Mouse (Mus musculus) heart, adult 8-10 months (tissue): ENCODE measurements at regions not wholly inside any gene's neighbourhood (a gene's known extent, or its start where the extent isn't known, plus 50 kb on each side); places are given as distances from the start of the nearest gene placed in this dataset.

Experiments
- DNase-seq: peaks from one replicate; pipeline ENCODE4 v3.0.0; 2022; ENCODE audit warnings: low spot score

DNA sequence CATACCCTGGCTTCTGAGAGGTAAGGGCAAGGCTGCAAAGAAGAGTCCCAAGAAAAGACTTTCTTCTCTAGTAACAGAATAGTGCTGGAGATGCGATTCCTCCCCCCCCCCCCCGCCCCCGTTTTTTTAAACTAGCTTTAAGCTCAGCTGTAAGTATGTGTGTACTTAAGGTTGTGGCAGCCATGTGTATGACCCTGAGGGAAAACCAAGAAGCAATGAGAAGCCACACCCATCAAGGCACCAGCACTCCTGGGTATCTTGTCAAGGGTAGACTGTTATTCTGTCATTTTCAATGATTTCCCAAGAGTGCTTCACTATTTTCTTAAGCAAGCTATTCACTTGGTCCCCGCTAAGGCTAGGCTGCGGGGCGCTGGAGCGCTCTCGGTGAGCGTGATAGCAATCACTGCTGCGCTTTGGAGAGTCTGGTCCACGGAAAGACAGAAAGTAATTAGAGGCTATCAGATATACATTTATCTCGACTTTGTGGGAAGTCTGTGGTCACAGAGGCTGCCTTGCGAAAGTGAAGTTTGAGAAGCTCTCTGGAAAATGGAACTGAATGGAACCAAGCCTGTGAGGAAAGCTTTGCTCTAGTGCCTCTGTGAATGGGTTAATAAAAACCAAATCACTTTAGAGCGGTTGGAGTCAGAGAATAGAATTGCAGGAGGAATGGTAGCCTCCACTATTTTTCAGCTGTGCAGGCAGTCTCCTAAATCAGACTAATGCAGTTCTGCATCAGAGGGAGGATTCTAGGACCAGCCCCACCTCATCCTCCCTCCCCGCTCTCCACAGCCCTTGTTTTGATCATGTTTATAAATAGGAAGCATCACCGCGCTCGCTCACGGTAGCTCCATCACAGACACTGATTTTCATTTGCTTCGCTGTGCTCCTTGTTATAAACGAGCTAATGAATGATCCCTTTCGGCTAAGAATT lies 114.8 kb upstream of the Bmp2 start:
- no peak for DNase-seq

DNA sequence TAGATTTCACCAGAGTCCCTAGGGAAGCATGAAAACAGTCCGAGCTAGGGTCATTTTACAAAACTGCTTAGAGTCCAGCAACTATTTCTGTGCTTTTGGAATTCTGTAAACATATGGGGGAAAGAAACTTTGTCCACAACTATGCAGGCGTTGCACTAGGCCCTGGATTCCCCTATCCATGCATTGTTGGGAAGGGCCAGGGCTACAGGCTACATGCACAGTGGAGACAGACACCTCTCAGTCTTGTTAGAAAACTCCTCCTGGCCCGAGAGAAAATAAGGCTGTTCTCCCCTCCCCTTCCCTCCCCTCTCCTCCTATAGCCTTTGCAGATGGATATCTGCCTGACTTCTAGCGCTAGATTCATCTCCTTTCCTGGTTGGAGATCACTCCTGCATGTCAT lies 113.9 kb upstream of the Bmp2 start:
- no peak for DNase-seq

DNA sequence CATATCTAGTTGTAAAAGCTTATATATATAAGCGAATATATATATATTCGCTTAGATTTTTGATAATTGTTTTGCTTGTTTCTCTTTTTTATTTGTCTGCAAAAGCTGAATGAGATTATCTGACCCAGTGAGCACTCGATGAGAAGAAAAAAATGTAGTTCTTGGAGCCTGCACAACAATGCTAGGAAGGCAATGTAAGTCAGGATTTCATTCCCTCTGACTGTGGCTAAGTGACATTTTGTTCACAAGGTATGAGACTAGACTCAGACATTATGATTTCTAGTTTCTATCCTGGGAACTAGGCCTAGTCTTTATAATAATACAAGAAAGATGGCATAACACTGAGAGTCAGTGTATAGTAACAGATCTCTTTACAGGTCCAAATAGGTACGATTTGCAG lies 108.9 kb upstream of the Bmp2 start:
- DNase-seq: no peak

DNA sequence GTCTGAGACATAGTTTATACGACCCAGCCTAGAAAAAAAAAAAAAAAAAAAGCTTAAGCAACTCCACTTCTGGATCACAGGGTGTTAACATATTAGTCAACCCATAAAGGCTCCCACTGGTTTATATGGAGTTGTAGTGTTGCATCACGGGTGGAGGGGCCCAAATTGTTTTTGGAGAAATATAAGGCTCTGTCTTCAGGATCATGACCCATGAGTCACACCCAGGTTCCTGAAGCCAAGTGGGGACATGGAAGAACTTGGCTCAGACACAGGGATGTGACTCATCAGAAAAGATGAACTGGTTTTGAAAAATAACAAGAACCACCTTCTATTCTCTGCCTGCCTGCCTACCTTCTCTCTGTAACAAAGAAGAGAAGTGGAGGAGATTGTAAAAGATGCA lies 108.5 kb upstream of the Bmp2 start:
- DNase-seq: peak; percentile 56

DNA sequence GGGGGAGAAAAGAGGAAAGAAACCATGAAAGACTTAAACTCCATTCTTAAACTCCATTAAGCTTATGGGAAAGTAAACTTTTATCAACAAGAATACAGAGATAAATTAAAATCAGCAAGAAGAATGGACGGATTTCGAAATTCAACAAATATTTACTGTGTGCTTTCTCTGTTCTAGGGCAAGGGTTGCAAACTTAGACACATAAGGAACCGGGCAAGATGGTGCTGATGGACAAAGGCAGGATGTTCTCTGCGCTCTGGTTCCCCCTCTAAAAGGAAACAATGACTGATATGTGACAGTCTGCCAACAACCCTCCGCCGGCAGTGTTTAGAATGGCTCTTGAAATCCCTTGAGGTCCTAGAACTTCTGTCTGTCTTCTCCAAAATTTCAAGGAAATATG lies 99.0 kb upstream of the Bmp2 start:
- no peak for DNase-seq

DNA sequence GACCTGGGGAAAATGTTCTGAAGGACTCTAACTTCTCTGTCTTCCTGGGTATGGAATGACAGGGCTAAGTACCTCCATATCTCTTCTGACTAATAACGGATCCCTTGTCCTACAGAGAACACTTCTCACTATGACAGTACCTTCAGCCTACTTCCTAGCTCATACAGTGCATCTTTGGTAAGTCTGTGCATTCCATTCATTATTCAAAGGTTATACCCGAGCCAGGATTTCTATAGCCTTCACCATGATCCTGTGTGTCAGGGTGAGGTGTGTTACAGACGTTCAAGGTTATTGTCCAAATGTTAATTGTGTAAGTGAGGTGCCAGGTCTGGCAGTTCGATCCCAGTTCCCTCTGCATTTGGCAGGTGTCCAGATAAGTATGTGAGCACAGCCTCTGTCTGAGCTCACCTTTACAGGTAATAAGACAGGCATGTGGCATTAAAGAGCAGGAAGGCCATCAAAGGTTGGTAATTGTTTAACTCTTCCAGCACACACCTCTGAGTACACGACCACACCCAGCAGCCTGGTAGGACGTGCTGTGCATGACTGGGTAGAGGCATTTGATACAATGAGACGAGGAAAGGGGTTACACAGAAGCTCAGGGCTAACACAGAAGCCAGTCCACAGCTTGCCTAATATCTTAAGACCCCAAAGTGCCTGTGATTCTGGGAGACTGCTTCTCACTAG lies 96.3 kb upstream of the Bmp2 start:
- DNase-seq: no peak

DNA sequence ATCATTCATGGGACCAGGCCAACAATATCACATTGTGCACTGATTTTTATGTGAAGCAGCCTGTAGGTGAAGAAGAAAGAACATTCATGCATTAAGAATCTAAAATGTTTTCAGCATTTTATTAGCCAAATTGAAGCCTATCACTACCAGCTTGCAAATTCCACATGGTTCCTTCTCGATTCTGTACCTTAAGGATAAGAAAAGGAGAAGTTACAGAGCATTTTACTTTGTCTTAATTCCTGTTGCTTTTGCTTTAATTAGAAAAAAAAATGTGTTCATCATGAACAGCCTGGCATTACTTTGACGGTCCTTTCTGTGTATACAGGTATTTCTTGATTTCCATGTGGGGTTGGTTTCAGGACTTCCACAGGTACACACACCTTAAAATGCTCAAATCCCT lies 95.2 kb upstream of the Bmp2 start:
- DNase-seq: no peak

DNA sequence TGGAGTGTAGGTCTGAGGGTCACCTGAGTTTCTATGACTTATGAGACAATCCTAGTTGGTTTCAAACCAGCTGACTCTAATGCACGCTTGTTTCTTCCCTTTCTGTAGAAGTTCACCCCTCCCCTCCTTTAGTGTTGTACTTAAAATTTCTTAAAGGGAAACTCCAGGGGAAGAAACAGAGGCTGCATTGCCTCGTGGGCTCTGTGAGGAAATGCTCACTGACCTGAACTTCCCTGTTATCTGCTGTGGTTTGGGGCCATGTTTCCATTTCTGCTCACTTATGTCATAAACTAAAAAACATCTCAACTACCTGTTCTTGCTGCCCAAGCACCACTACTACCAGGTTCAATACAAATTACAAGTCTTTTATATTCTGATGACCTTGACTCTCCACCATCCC lies 93.2 kb upstream of the Bmp2 start:
- DNase-seq: no peak

DNA sequence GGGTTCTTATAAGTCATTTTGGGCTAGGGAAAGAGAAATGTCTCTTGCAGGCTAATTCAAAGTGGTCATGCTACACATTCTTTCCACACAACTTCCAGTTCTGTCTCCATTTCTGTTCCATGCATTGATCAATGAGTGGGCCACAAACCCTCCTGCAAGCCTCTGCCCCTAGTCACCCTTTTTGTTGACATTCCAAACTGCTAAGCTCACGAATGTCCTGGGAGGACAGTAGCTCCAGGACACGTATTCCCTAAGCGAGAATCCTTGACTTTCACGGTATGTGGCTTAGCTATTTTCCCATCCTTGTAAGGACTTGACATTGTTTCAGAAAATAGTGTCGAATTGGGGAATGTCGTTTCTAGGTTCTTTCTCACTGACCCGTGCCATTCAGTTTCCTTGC lies 91.1 kb upstream of the Bmp2 start:
- DNase-seq: no peak

DNA sequence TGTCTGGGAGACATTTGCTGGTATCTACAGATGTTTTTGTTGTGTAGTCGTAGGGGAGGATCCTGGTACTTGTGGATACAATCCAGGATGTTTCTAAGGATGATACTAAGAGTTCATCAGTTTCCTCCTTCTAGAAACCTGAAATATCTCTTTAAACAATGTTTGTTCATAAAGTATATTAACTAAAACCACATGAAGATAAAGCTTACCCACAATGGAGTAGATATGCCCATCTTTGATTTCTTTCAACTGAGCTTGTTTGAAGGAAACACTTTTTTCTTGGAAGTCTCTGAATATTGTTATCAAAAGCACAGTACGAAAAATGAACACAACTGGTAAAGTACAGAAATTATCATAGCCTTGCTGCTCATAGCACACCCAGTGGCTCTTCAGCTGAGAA lies 89.6 kb upstream of the Bmp2 start:
- DNase-seq: no peak

DNA sequence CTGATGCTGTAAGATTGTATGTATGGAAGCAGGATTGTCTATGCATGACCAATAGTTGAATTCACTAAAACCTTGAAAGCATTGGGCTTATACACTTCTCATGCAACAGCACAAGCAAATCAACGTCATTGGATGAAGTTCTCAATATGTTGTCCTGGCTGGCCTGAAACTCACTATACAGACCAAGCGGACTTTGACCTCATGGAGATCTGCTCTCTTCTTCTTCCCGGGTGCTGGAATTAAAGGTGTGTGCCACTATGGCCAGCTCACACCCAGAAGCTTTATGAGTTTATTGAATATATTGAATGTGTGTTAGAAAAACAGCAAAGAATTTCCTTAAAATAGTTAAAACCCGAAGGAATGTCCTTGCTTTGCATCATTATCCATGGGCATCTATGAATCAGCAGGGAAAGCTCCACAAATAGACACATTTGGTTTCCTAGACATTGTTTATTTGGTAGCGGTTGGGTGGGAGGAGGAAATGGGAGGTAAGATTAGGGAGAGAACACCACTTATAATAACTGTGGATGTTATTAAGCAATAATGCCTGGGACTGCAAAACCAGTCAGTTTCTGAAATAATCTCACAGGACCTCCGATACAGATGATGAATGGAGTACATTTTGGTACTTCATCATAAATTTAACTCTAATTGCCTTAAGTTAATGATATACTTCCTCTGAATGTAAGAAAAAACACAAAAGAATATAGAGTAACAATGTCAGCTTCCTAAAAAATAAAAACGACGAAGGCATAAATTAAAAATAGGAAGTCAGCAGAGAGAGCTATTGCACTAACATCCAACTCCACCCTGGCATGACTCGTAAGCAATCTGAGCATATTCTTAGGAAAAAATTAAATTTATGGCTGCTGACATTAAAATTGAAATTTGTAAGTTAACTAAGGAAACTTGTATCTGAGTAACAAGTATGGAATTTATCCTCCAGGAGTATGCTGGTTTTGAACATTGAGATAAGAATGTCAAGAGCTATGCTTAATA lies 84.5 kb upstream of the Bmp2 start:
- DNase-seq: no peak

DNA sequence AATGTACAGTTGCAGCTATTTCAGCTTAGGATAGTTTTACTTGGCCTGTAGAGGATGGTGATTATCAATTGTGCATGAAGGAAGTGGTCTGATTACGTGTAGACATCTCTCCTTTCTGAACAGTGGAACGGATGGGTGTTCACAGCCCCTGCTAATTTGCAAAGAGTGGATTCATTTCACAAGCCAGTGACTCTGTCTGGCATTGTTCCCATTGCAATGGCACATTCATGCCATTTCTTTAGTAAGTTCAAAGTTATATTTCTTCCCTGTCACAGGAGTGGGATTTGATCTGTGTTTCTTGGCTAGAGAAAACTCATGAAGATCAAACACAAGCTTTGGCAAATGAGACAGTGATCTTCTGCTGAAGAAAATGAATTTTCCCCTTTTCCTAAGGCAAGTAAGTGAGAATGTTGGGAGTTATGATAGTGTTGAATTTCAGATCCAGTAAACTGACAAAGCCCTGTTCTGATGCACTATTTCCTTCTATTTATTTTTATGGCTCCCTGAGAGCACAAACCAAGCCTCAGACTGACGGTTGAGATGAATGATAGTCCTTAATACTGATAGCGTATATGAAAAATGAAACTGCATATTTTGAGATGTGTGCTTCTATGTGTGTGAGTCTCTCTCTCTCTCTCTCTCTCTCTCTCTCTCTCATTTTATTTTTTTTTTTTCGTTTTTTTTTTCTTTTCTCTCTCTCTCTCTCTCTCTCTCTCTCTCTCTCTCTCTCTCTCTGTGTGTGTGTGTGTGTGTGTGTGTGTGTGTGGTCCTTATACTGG lies 78.8 kb upstream of the Bmp2 start:
- DNase-seq: no peak

DNA sequence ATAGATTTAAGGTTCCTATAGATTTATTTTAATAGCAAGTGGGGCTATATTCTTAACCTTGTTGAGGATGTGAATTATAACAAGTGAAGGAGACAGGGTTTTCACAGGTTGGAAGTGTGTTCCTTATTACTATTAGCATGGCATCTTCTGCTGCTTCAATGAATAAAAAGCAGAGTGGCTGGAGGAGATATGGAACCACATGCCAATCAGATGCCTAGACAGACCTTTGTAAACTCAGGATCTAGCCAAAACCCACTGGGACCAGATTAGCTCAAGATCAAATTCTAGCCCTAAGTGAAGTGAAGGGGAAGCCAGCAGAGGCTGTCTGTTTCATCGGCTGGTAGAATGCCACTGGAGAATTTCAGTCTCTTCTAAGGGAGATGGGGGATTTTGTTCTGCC lies 77.8 kb upstream of the Bmp2 start:
- DNase-seq: no peak

DNA sequence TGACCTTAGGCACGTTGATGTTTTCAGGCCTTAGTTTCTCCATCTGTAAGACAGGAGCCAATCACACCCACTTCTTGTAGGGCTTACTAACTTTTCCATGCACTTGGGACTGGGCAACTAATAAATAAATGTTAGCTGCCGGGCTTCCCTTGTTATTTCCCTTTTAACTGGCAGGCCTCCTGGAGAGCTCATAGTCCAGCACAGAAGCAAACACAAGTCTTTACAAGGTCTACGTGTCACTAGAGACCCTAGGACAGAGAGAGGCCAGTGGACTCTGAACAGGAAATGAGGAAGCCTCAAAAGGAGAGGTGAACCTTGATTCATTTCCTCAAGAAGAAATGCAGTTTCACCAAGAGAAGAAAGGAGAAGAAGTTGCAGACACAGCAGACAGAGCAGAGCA lies 71.1 kb upstream of the Bmp2 start:
- DNase-seq: no peak

DNA sequence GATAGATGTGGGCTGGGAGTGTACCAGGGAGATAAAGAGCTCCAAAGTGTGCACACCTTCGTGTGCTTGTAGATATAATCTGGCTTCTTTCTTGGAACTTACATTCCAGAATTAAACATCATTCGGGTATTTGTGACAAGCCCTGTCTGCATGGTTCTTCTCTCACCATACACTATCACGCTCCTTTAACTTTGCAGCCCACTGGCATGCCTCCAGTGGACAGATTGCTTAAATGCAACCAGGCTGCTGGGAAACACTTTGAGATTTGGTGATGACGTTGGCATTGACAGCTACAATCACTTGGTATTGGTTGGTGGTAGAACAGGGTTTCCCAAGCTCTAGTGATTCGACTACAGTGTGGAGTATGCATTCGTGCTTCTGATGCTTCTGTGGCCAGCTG lies 70.7 kb upstream of the Bmp2 start:
- no peak for DNase-seq

DNA sequence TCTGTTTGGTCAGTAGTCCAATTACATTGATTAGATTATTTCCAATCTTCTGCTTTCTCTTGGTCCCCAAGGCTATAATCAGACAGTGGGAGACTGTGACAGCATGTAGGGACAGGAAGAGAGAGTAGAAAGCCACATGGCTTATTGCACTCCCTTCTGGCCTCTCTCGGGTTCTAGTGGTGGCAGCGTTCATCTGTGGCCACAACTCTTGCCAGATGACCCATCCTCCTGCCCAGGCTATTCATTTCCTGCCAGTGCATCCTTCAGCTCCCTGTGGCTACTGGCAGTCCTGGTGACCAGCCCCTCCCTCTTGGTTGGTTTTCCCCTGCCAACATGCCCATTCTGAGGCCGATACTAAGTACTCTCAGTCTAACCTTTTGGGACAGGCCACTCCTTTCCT lies 70.2 kb upstream of the Bmp2 start:
- no peak for DNase-seq

DNA sequence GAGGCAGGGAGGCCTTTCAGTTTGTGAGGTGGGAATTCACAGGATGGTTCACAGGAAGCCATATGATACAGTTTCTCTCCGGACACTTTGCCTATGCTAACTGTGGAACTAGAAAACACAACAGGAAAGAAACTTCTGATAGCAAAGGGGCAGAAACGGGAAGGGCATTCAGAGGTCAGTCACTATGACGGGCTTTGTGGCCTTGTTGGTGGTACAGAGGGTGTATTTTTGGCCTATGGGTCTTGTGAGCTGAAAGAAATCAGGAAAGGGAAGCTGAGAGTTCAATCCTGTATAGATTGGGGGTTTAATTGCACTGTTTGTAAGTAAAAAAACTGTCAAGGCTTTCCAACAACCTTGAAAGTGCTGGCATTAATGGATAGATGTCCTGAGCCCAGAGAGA lies 56.5 kb upstream of the Bmp2 start:
- peak; percentile 12 for DNase-seq

DNA sequence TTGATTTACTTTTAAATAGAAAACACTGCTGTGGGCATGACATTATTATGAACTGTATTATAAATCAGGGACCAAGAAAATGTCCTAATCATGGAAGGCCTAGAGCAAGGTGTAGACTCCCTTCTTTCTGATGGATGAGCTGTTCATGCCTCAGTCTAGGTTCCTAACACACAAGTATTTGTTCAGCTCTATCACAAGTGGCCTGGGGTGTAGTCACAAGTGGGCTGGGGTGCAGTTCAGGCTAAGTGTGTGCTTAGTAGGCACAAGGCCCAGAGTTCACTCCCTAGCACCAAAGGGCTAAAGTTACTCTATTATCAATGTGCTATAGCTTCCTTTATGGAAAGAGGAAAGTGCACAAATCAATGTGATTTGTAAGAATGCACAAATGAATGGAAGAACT lies 55.6 kb upstream of the Bmp2 start:
- no peak for DNase-seq

DNA sequence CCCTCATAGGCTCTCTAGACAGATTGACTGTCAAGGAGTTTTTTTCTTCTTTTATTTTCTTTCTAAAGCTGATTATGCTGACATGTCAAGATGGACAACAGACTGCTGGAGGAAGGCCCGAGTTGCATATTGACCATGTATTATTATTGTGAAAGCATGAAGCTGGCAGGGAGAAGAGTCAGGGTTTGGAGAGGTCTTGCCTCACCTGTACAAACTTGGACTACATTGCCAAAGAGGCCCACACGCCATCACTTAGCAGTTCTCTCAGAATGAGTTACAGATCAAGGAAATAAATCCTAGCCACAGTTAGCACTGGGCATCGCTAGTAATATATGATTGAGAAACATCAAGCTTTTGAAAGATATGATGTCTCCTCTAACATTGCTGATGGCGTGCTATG lies 54.9 kb upstream of the Bmp2 start:
- DNase-seq: no peak

DNA sequence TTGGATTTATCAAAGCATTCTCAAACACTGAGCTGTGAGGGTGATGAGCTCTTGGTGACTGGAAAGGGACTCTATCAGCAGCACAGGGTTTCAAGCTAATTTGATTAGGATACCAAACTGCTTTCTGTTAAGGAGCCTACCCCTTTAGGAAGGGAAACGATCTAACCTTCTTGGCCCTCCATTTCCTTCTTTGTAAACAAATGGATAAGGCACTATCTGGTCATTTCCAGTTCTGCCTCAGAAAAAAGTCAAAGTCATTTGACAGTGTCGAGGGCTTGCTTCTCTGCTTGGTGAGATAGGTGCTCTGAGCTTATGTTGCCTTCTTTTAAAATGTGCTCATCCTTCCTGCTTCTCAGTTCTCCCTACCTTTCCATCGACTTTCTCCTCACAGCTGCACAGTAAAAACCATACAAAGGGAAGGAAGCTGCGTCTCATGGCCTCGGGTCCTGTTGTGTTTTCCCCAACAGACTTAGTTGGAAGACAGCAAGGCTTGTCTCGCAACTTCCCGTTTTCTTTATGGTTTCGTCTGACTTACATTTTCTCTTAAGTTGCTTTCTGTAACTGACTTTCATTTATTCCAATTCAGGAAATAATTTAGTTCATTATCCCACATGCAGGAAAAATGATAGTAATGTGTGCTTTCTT lies 54.3 kb upstream of the Bmp2 start:
- no peak for DNase-seq

DNA sequence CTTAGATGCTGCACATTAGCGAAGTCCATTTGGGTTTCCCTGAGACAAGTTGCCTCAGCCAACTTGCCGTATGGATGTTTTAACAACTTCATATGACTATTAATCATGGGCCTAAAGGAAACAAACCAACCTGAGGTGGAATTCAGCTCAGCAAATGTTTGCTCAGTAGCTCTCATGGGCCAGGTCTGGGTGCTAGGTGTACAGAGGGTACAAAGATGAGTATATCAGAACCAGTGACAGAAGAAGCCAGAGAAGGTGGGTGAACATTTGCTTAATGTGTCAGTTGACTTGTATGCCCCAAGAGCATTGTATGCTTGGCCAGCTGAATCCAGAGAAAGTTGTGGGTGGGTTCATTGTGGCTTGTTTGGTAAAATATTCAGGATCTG lies 53.8 kb upstream of the Bmp2 start:
- DNase-seq: no peak
